Mouse (Mus musculus): Measurements from ENCODE around the gene Tmem101.

DNA sequence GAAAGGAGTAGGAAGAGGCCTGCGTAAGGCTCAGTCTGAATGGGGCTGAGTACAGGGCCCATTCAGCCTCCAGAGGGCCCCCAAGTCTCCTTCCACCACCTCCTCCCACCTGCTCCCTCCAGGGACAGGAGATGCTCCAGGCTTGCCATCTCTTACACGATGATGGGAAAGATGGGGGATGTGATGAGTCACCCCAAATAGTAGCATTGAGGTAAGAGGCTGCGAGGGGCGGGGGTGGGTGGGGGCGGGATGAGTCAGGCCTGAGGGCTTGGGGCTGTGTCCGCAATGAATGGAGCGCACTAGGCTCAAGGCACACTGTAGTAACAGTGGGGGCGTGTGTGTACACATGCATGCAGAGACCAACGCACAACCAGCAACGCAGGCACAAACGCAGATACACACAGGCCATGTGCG, 45.2 kb upstream of the Tmem101 start:
- TF ChIP-seq CTCF (IDR thresholded peaks at IDR 0.05; ENCODE audit: borderline replicate concordance, insufficient read depth, low read length) (peak; percentile 32; the same call in 1 of the 2 replicates), POLR2A (IDR thresholded peaks at IDR 0.05; ENCODE audit: low read depth, low read length) (no peak)
